Mouse (Mus musculus) forebrain, embryonic 11.5 days (tissue): ENCODE results near the gene Hsf2bp. TPM values are rescaled to one million over a fixed set of nuclear protein-coding genes. Genes with fewer than 3 reads are reported as not detected.

Source experiments
- ATAC-seq: fragments of 200-750 bp; cut with Nextera tagmentation; replicated peaks from 2 replicates; pipeline ENCODE4 v1.8.0; 2017; ENCODE audit warnings: moderate TSS enrichment; ENCODE audit not compliant: low FRiP score
- DNase-seq: peaks from one replicate; pipeline ENCODE4 v3.0.0-alpha.2; 2017; ENCODE audit warnings: low spot score
- H3K27ac ChIP-seq: fragments of 300-500 bp; sonication (generic); 2 replicates; pipeline ENCODE4 v1.5.1; 2014; ENCODE audit warnings: low read depth, low read length
- H3K27me3 ChIP-seq: fragments of 300-500 bp; sonication (generic); 2 replicates; pipeline ENCODE4 v1.6.1; 2014; ENCODE audit warnings: mild to moderate bottlenecking, low read length, mixed read lengths; ENCODE audit not compliant: control insufficient read depth, insufficient read depth
- H3K36me3 ChIP-seq: fragments of 300-500 bp; sonication (generic); 2 replicates; pipeline ENCODE4 v1.6.1; 2014; ENCODE audit warnings: mild to moderate bottlenecking, low read length, moderate library complexity, mixed read lengths; ENCODE audit not compliant: control insufficient read depth, insufficient read depth
- H3K4me1 ChIP-seq: fragments of 300-500 bp; sonication (generic); replicated peaks from 2 replicates; pipeline ENCODE4 v1.6.1; 2014; ENCODE audit warnings: low read length, mixed read lengths; ENCODE audit not compliant: control insufficient read depth, insufficient read depth
- H3K4me2 ChIP-seq: fragments of 300-500 bp; sonication (generic); 2 replicates; pipeline ENCODE4 v1.6.1; 2014; ENCODE audit warnings: low read depth, mild to moderate bottlenecking, low read length, moderate library complexity, mixed read lengths; ENCODE audit not compliant: severe bottlenecking
- H3K4me3 ChIP-seq: fragments of 300-500 bp; sonication (generic); 2 replicates; pipeline ENCODE4 v1.5.1; 2014; ENCODE audit warnings: low read depth, low read length
- H3K9ac ChIP-seq: fragments of 300-500 bp; sonication (generic); 2 replicates; pipeline ENCODE4 v1.6.1; 2014; ENCODE audit warnings: low read length
- H3K9me3 ChIP-seq: fragments of 300-500 bp; sonication (generic); 2 replicates; pipeline ENCODE4 v1.6.1; 2016; ENCODE audit warnings: low read length, mixed read lengths; ENCODE audit not compliant: control insufficient read depth
- WGBS: fragments of 180-500 bp; shearing (Covaris S2); extraction: QIAGEN DNeasy Blood & Tissue Kit; methylation state at CpG from one replicate; pipeline ENCODE4 v1.1.7; 2014; 5-methylcytosine and 5-hydroxymethylcytosine counted together
- polyA plus RNA-seq: library from polyadenylated mRNA; unstranded; fragments of >200 nt; fragmentation: Nextera tagmentation; extraction: Ambion mirVana; gene quantifications from 2 replicates; pipeline ENCODE4 v1.2.1, GENCODE M21; 2014

The Hsf2bp gene
- polyA plus RNA-seq, 1 experiment from 2014 or later, result 0.31 TPM

GRCm38 (mm10) chr17:31896311-31896710 lies 139.8 kb downstream of the Hsf2bp start:
- Histone ChIP-seq H3K9me3 (no peaks in the 10 kb centered on the region), H3K36me3 (no peaks in the 10 kb centered on the region), H3K27me3 (no peaks in the 10 kb centered on the region), H3K4me2 (no peak overlapping the region), H3K4me1 (no peaks in the 10 kb centered on the region), H3K4me3 (no peak overlapping the region), H3K9ac (no peak overlapping the region), H3K27ac (no peak overlapping the region)
- no peak for ATAC-seq
- no peak for DNase-seq
- 91% methylated on average over 7 of the region's 7 CpGs for WGBS

Other genes starting within 250 kb of the Hsf2bp start
- gene Sik1, start 180.5 kb downstream of the Hsf2bp start, polyA plus RNA-seq, result 15.6 and 16.7 TPM in 2 replicates
- 67.7 and 70.7 TPM in 2 replicates for gene Rrp1b, start 249 bp downstream of the Hsf2bp start, polyA plus RNA-seq
- 26.8 and 30.2 TPM in 2 replicates for gene Notch3, start 130.5 kb upstream of the Hsf2bp start, polyA plus RNA-seq
- 0.13 and 0.23 TPM in 2 replicates for gene Ephx3, start 153.2 kb upstream of the Hsf2bp start, polyA plus RNA-seq
- gene Brd4, start 248.4 kb upstream of the Hsf2bp start, polyA plus RNA-seq, result 130 and 143 TPM in 2 replicates